Comparison of ENCODE assay signal across 8 mouse cellular contexts in genomic region chr4:4792992-4793834, GRCm38 (mm10). TPM values are rescaled to one million over a fixed set of nuclear protein-coding genes. Genes with fewer than 3 reads are reported as not detected.
DNase-seq lines count a peak whose midpoint lies in the region; ATAC-seq lines count a peak whose summit lies in the region.

Impad1 (minus strand) TSS chr4:4793355.

- no peaks in the 10 kb centered on the region for H3K27me3 ChIP-seq in hindbrain, embryonic 11.5 days (ENCODE audit: control insufficient read depth, insufficient read depth, low read length)

- peak; percentile 92 for DNase-seq in Muller cell, postnatal 12 days (ENCODE audit: inconsistent ontology term)
- peak; percentile 93 for DNase-seq in cerebellum, adult 9-11 months
- peak; percentile 77 to 86 for DNase-seq in frontal cortex, adult 2 months (ENCODE audit: extremely low spot score in 1 of 2, low spot score in 1 of 2)
- DNase-seq in hindbrain, embryonic 11.5 days (ENCODE audit: low spot score) = peak; percentile 92
- DNase-seq in layer of hippocampus, postnatal 14 days (ENCODE audit: low spot score in 2 of 2) = peak; percentile 82 to 85
- peak; percentile 84 for DNase-seq in lung, postnatal 14 days
- DNase-seq in retina, adult 2 months (ENCODE audit: low read depth, low spot score) = peak; percentile 72
- DNase-seq in thymus, postnatal 36 days = peak; percentile 89

- H3K9me3 ChIP-seq in hindbrain, embryonic 11.5 days (ENCODE audit: control insufficient read depth, low read length) = no peaks in the 10 kb centered on the region

- ATAC-seq in hindbrain, embryonic 11.5 days (ENCODE audit: low FRiP score) = peak; percentile 97

- 1% methylated on average over 40 of the region's 48 CpGs for WGBS in hindbrain, embryonic 11.5 days

- H3K27ac ChIP-seq in hindbrain, embryonic 11.5 days (ENCODE audit: low read depth, low read length) = peak within 1 kb of the TSS; percentile 80

- peak within 1 kb of the TSS; percentile 94 for H3K4me3 ChIP-seq in hindbrain, embryonic 11.5 days (ENCODE audit: low read depth, low read length)

- peak within 1 kb of the TSS; percentile 59 for H3K4me2 ChIP-seq in hindbrain, embryonic 11.5 days (replicated peaks; ENCODE audit: low read depth, low read length)

- H3K9ac ChIP-seq in hindbrain, embryonic 11.5 days (ENCODE audit: low read depth, low read length) = peak within 1 kb of the TSS; percentile 88

- H3K4me1 ChIP-seq in hindbrain, embryonic 11.5 days (replicated peaks; ENCODE audit: control insufficient read depth, insufficient read depth, low read length) = no peaks in the 10 kb centered on the region; the same call in 1 of the 2 replicates

- H3K36me3 ChIP-seq in hindbrain, embryonic 11.5 days (ENCODE audit: control insufficient read depth, insufficient read depth, low read length) = no peaks in the 10 kb centered on the region

RNA-seq across cellular contexts. Expression of gene Impad1, which starts in this region (rescaled TPM):
- 37.2 and 39.3 TPM in 2 replicates for polyA plus RNA-seq in frontal cortex, adult 2 months (2012; rRNA removed)
- polyA plus RNA-seq in hindbrain, embryonic 11.5 days (2014; fragmentation: Nextera tagmentation; extraction: Ambion mirVana) = 44.1 and 48.2 TPM in 2 replicates
- total RNA-seq in layer of hippocampus, postnatal 14 days (2021) = 10 to 100 TPM; 72.6 to 72.8 TPM

Comparison
In these comparisons a context has a peak if more than half of its experiments do, and no peak if none do; other contexts are left out.
1. Peak in every context shown above with its lines: DNase-seq, ATAC-seq, H3K4me3 ChIP-seq and H3K27ac ChIP-seq.